Mouse (Mus musculus) myocyte (in vitro differentiated cells): ENCODE measurements around the gene Nfkbil1.

Source experiments
- CEBPB ChIP-seq: IDR thresholded peaks from 2 replicates; pipeline ENCODE4 v1.6.1; 2011; ENCODE audit warnings: mild to moderate bottlenecking, moderate library complexity; ENCODE audit not compliant: poor library complexity, insufficient read depth, severe bottlenecking
- E2F4 ChIP-seq: IDR thresholded peaks from one replicate; pipeline ENCODE4 v1.6.1; 2011; ENCODE audit warnings: mild to moderate bottlenecking, control low read depth, moderate library complexity; ENCODE audit not compliant: insufficient read depth
- MAX ChIP-seq: IDR thresholded peaks from one replicate; pipeline ENCODE4 v1.6.1; 2011; ENCODE audit warnings: low read depth, mild to moderate bottlenecking, control low read depth
- MYOD1 ChIP-seq, 3 experiments: IDR thresholded peaks; one replicate each; pipeline ENCODE4 v1.6.1; 2011; ENCODE audit warnings: control low read depth in 2 of 3, low read depth in 2 of 3, mild to moderate bottlenecking in 2 of 3, moderate library complexity in 1 of 3; ENCODE audit not compliant: insufficient read length in 2 of 3, control insufficient read depth in 1 of 3
- MYOG ChIP-seq, 3 experiments: IDR thresholded peaks; one replicate each; pipeline ENCODE4 v1.6.1; 2011; ENCODE audit warnings: control low read depth in 2 of 3, low read depth in 2 of 3, mild to moderate bottlenecking in 2 of 3; ENCODE audit not compliant: insufficient read length in 2 of 3, control insufficient read depth in 1 of 3, insufficient read depth in 1 of 3
- POLR2A ChIP-seq: IDR thresholded peaks from one replicate; pipeline ENCODE4 v1.6.1; 2011; ENCODE audit warnings: low read depth, mild to moderate bottlenecking, control low read depth, moderate library complexity; ENCODE audit not compliant: insufficient read length
- POLR2AphosphoS2 ChIP-seq: IDR thresholded peaks from one replicate; pipeline ENCODE4 v1.6.1; 2011; ENCODE audit warnings: low read depth, control low read depth; ENCODE audit not compliant: insufficient read length
- REST ChIP-seq: IDR thresholded peaks from one replicate; pipeline ENCODE4 v1.6.1; 2011; ENCODE audit warnings: mild to moderate bottlenecking, control low read depth, moderate library complexity; ENCODE audit not compliant: insufficient read depth, insufficient read length
- SRF ChIP-seq: IDR thresholded peaks from one replicate; pipeline ENCODE4 v1.6.1; 2011; ENCODE audit warnings: low read depth; ENCODE audit not compliant: control insufficient read depth, insufficient read length
- TCF12 ChIP-seq: IDR thresholded peaks from one replicate; pipeline ENCODE4 v1.6.1; 2011; ENCODE audit warnings: mild to moderate bottlenecking, control low read depth; ENCODE audit not compliant: poor library complexity, insufficient read depth, severe bottlenecking
- TCF3 ChIP-seq: IDR thresholded peaks from one replicate; pipeline ENCODE4 v1.6.1; 2011; ENCODE audit warnings: low read depth, control low read depth; ENCODE audit not compliant: insufficient read length
- USF1 ChIP-seq: IDR thresholded peaks from one replicate; pipeline ENCODE4 v1.6.1; 2011; ENCODE audit warnings: low read depth, mild to moderate bottlenecking, control low read depth, moderate library complexity

DNA sequence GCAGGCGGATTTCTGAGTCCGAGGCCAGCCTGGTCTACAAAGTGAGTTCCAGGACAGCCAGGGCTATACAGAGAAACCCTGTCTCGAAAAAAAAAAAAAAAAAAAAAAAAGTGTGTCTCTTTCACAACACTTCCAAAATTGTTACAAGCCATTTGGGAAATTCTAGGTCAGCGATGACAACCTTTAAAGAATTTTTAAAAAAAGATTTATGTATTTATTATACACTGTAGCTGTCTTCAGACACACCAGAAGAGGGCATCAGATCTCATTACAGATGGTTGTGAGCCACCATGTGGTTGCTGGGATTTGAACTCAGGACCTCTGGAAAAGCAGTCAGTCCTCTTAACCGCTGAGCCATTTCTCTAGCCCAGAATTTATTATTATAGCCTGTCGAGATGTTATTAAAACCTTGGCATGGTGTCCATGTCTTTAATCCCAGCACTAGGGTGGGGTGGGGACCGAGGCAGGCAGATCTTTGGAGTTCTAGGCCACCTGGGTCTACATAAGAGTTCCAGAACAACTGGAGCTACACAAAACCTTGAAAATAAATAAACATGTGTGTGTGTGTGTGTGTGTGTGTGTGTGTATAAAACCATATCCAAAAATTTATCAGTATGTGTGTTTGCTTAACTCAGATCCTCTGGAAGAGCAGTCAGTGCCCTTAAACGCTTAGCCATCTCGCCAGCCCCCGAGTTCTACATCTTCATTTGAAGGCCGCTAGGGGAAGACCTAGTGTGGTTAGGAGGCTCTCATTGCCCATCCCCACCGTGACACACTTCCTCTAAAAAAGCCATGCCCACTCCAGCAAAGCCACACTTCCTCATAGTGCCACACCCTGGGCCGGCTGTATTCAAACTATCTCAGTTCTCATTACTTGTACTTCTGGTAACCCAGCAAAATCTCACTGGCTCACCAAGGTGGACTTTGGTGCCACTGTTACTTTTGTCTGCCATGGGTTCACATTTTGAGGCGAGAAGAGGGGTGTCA, 23.2 kb upstream of the Nfkbil1 start:
- TF ChIP-seq E2F4 (no peak), POLR2A (no peak), TCF3 (no peak), MAX (no peak), MYOG (IDR thresholded peaks at IDR 0.05; ENCODE audit: control insufficient read depth in 1 of 3, insufficient read depth in 1 of 3, insufficient read length in 2 of 3, low read depth in 2 of 3) (no peak), MYOD1 (IDR thresholded peaks at IDR 0.05; ENCODE audit: control insufficient read depth in 1 of 3, insufficient read length in 2 of 3, low read depth in 2 of 3) (no peak), SRF (no peak), POLR2AphosphoS2 (no peak), TCF12 (no peak), USF1 (no peak), CEBPB (no peak), REST (no peak)
